Mouse (Mus musculus): ENCODE results near the gene Cers3.

Gene Cers3

DNA sequence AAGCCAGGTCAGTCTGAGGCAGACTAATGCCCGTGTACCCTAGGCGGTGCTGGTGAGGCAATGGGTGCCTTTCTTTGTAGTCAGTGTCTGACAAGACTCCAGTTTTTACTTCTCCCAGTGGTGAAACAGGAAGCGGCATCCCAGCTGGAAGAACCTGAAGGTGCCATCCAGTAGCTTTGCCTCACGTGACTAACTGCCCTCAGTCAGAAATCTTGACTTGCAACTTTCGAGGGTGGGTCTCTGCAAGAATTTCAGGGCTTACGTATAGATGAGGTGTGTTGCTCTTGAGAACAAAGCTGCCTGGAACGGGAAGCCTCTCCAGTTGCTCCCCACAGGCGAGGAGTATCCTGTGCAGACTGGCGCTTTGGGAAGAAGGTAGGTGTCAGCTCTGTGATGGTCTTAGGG, at the start of gene Cers3:
Gene Cers3, plus strand, starts transcription at position 128 of the 405 bp plus-strand sequence.
- no peak for DNase-seq

DNA sequence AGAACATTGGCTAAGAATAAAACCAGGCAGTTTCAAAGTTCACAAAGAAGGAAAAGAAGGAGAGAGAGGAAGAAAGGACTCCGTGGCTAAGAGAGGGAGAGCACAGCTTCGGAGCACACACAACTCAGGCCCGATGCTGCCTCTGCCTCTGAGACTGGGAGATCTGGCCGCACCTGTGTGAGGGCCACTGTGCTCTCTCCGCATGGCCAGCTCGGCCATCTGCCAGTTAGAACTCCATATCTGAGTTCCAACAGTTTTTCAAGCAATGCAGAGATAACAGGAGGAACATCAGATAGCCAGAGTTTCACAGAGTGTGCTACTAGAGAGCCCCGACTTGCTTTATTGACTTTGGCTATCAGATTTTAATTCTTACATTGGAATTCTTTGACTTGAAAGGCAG, 48.8 kb upstream of the Cers3 start:
- DNase-seq = peak; percentile 17

DNA sequence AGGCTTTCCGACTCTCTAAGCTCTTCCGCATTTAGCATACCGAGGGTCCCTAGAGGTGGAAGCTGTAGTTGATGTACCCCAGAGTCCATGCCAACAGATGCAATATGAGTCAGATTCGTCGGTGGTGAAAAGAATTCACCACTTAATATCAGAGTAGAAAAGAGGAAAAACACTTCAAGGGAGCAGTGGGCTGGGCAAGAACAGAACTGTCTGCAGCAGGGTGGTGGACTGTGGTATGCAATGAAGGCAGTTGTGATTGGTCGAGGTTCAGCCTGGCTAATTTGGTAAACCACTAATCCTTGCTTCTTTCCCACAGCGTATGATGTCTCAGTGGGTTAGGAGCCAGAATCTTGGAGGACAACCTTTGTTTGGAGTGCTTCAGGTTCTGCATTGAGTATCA, 40.6 kb upstream of the Cers3 start:
- no peak for DNase-seq

DNA sequence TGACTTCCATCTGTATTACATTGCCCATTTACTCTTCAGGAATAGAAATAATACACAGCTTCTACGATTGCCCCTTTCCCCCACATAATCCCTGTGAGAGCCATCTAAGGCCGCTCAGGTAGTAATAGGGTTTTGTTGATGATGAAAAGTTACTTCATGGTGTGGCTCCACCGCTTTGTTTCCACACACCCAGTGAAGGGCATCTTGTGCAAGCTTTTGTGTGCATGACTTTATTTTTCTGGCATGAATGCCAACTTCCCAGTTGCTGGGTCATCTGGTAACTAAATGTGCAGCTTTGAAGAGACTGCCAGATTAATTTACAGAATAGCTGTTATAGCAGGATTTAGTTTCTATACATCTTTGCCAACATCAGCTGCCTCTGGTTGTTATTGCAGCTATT, 38.7 kb upstream of the Cers3 start:
- no peak for DNase-seq

DNA sequence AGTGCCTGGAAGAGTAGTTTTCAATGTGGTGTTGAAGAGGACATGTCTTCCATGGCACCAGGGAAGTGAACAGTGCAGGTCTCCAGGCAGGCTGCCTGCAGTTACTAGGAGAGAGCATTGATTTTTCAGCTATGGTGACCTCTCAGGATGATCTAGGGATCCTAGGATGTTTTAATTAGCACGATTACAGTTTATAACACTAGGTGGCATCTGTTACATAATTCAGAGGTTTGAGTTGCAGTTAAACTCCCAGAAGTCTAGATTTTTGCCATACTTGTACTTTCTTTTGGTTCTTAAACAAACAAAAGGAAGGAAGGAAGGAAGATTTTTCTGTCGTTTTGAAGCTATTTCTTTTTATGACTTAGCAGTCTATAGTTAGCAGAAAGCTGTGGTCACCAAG, 32.1 kb upstream of the Cers3 start:
- peak; percentile 28 for DNase-seq

DNA sequence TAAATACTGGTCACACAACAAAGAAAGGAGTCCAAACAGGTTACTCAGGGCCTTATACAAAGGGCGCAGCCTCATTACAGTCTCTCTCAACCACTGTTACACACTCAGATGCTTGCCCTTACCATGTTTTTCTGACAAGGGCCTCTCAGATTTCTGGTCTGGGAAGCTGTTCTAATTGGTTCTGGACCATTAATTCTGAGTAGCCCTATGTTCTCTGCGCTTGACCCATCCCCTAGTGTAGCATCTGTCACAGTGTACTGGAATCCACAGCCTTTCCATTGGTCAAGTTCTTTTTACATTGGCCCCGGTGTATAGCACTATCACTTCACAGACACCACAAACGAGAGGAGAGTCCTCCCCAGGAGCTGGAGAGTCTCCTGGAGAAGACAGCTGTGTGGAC, 18.8 kb upstream of the Cers3 start:
- no peak for DNase-seq

DNA sequence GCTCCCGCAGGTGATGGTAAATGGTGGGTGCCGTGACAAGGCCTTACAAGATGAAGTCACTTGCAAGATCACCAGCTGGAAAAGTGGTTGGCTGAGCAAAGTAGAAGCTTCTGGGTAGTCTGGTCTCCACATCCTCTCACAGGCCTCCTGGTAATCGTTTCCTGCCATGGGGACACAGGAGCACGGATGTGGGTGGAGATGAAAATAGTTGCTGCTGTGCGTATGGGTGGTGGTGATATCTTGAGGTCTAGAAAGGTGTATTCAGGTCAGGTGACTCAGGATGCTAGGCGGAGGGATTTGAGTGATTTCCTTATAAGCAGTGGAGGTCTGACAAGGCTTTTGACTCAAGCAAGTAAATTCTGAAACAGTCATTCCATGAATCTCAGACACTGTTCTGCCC, 18.4 kb upstream of the Cers3 start:
- DNase-seq = no peak

DNA sequence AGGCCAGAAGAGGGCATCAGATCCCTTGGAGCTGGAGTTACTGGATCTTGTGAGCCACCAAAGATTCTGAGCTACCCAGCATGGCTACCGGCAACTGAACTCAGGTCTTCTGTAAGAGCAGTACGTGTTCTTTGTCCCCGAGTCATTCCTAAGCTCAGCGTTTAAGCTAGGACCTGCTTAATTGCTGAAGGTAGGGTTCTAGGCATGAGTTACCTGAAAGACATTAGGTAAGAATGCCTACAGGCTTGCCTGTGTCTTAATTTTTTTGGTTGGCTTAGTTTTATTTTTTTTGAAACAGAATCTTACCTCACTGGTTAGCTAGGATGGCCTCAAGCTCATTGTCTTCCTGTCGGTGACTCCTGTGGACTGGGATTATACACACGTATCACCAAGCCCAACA, 15.2 kb upstream of the Cers3 start:
- DNase-seq = no peak

DNA sequence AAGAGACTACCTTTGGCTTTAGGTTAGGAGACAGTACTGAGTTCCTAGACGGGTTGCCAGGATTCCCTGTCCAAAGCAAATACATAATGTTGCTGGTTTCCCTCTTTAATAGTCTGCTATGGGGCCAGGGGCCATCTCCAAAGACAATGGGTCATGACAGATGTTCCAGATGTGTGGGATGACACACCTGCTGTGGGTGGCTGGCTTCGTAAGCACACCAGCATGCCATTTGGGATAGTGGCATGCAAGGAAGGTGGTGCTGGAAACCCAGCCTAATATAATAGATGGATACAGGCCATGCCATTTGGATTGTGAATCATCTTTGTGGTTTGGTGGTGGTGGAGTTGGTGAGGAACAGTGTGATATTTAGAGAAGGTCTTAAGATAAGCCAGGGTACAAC, 14.1 kb upstream of the Cers3 start:
- DNase-seq = no peak

DNA sequence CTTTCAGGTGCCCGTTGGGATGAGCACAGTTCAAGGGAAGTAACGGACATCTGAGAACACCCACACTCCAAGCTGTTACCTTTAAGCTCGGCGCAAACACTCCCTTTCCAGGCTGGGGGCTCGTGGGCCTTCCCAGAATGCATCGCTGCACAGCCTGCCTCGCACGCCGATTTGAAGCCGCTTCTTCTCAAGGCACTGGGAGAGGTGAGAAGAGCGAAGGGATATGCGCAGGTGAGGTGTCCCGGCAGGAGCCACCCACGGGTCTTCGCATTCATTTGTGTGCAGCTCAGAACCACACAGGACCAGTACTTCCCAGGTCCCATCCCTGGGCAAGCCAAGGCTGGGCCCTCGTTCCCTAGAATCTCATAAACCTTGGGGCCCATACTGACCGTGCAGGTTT, 9.9 kb upstream of the Cers3 start:
- DNase-seq = no peak

DNA sequence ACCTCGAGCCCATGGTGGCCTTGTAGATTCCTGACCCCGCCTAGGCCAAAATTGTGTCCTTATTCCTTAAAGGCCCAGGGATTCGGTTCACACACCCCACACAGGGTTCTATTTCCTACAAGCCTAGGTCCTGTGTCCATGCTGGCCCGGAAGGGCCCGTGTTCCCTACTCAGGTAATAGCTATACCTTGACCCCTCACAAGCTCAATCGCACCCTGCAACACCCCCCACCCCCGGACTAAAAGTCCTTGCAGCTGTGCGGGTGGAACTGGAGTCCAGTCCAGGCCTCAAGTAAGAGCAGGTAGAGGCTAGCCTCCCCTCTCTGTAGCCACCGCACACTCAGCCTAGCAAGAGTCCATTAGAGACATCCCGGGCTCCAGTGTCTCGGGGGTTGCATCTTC, 9.4 kb upstream of the Cers3 start:
- DNase-seq = no peak

DNA sequence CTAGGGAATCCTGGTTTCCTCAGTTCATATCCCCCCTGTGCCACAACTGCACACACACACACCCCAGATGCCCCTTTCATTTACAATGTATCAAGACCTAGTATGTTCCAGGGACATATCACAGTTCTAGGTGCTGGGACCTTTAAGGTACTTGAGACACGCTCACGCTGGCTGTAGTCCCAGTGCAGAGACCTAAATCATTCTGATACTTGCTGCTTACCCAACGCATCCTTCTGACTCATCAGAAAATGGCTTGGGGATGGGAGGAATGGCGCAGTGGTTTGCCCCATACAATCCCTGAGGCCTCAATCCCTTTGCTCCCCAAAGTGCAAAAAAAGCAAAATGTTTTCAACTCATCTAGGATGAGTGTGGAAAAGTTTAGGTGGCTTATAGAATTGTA, 8.8 kb upstream of the Cers3 start:
- no peak for DNase-seq

DNA sequence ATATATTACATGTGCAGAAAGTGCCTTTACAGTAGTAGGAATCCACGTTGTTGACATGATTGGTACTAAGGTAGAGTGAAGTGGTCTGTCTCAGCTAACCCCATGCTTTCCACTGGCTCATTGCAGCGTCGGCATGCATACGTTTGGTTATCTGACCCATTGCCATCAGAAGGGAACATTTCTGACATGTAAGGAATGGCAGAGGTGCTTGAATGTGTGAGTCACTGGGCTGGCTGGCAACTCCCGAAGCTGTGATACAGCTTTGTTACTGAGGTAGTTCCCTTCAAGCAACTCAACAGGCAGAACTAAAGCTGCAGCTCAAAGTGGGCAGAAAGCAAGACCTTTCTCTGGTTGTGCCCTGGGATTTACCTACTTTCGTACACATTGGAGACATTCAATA, 8.3 kb upstream of the Cers3 start:
- no peak for DNase-seq

DNA sequence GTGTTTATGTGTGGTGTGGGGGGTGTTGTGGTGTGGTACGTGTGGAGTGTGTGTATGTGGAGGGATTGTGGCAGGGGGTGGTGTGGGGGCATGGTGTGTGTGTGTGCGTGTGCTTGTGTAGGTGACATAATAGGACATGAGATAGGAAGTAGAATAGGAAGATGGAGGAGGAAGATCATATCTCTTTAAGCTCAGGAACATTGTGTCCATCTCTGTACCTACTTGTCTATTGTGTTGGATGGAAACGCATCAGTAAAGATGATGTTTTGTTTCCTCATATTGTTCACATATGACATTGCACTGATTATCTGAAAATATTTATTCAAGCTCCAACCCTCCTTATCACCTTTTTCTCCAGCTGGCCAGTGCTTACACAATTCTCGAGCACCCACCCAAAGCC, 5.9 kb upstream of the Cers3 start:
- DNase-seq = no peak

DNA sequence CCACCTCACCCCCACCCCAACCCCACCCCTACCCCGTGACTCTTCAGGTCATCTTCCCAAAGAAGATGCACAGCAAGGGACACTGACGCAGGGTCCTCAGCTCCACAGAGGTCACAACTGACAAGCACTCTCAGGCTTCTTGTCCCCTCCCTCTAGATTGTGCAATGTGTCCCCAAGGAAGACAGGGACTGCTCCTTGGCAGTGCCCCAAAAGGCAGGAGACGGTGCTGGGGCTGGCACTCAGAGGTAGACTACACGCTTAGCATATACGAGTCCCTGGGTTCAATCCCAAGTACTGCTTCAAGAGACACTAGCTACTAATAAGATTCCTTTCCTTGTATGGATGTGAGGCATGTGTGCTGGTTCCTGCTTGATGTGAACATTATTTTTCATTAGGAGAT, 2.3 kb upstream of the Cers3 start:
- no peak for DNase-seq

DNA sequence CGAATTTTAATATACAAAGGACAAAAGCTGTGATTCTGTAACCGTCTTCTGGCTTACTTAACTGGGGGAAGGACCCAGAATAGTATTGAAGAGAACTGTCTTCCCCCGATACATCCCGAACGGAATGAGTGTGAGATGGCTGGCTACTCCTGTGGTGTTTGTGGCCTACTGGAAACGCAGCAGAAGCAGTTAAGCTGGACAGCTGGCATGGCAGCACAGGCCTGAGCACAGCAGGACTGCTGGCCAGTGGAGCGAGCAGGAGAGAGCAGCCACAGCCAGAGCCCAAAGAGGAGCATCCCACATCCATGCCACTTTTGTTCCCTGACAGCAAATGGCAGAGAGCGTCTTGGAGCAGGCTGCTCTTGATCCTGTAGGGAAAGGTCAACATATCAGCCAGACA, 1.9 kb upstream of the Cers3 start:
- no peak for DNase-seq

DNA sequence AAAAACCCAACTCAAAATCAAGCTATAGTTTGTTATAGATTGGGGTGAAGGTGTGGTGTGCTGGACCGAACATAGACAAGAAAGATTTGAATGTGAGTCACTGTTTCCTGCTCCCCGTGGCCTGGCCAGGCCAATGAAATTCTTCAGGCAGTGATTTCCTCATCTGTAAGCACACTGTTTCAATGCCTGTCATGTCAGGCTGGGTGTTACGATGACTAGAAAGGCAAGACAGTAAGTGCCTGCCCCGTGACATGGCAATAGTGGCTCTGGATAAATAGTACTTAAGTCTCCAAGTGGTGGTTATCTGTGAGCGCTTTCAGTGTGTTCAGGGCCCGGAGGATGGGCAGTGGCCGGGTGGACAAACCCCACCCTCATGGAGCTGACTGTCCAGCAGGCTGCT, 3.7 kb downstream of the Cers3 start:
- no peak for DNase-seq

DNA sequence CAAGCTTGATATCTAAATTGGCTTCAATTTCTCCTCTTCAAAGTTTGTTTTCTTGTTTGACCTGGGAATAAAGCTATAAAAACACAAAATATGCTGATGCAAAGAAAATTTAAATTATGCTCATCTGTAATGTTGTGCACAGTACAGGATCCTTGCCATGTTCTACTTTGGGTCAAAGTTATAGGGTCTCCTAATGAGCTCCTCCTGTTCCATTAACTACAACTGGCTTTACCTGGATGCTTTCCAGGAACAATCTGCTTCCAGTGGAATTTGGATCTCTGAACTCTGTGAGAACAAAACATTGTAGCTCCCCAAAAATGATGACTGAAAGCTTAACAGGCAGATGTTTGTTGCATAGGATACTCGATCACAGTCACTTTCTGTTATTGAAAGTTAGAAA, 6.7 kb downstream of the Cers3 start:
- DNase-seq = peak; percentile 2

DNA sequence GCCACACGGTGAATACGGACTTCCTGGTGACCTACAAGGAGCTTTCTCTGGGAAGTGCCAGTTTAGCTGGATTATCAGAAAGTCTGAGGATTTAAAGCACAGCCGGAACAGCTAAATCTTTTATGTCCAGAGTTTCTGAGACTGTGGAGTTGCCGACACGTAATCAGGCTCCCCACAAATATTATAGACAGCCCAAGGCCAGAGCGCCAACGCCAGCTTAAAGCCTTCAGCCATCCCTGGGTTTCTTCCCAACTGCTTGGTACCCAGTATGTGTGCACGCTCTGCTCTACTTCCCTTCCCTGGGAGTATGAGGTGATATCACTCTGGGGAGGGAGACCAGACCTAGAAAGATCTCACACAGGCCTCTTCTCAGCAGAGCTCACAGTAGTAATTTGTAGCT, 10.5 kb downstream of the Cers3 start:
- no peak for DNase-seq

DNA sequence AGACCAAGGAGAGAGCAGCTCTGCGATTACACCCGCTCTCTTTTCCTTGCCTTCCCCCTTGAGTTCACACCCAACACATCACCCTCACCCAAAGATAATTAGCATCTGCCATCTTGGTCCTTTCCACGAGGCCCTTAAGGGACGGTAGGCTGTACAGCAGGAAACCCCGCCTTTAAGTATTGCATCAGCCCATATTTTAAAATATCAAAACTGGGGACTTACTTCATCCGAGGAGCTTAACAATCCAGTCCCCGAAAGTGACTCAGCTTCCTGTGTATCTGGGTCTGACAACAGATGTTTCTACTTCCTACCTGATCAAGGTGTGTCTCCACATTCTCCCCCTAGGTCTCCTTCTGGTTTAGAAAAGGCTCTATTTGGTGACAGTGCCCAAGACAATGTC, 12.3 kb downstream of the Cers3 start:
- DNase-seq = no peak

DNA sequence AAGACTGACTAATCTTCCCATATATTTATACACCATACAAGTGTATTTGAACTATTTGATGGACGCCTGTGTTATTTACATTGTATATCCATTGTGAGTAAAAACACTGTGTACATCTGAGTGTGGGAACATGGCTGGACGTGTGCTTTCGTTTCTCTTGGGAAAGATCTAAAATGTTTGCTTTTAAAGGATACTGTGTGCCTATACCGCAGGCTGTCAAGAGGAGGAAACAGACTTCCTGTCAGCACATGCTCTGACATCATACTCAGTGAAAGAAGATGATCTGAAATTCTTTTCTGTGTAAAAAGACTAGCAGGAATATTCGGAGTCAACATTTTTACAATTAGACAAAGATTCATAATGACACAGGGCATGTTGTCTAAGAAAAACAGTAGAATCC, 26.6 kb downstream of the Cers3 start:
- no peak for DNase-seq

DNA sequence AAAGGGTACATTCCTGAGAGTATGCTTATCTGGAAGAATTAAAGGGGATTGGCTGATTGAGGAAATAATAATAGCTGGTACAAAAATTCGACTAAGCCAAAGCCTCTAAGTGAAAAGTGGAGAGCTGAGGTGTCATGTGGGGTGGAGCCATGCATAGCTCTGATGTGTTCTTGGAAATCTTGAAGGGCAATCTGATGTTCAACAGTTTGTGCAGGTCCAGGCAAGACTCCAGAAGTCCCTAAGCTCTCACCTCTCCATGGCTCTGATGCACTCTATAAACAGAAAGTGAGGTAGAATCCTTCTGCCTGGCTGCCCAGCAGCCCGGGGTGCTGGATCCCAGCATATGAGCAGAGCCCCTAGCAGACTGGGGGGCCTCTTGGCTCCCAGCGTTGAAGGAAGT, 27.4 kb downstream of the Cers3 start:
- DNase-seq = no peak

DNA sequence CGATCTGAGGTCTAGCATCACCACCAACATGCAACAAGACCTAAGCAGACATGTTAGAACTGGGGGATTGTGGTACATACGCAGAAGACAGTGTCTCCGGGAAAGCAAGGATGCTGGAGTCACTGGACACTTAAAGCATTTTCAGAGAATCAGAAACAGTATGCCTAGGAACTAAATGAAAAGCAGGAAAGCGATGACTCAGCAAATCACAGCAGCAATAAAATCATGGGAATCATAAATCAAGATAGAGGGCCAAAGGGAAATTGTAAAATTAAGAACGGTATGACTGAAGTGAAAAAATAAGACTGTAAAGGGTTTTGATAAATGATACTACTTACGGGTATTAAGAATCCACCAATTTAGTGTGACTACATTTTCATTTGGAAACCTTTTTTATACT, 27.9 kb downstream of the Cers3 start:
- DNase-seq = no peak

DNA sequence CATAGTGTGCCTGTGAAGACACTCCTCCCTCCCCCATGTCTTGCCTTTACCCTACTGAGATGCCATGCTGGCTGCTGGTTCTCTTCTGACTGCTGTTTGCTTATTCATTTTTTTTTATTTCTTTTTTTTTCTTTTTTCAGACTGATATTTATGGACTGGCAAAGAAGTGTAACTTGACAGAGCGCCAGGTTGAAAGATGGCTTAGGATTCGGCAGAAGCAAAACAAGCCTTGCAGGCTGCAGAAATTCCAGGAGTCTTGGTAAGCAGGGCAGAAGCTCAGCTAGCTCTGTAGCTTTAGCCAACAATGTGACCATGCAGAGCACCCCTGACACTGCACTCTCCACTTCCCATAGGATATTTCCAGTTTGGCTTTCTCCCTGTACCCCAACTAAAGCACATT, 36.1 kb downstream of the Cers3 start:
- no peak for DNase-seq

DNA sequence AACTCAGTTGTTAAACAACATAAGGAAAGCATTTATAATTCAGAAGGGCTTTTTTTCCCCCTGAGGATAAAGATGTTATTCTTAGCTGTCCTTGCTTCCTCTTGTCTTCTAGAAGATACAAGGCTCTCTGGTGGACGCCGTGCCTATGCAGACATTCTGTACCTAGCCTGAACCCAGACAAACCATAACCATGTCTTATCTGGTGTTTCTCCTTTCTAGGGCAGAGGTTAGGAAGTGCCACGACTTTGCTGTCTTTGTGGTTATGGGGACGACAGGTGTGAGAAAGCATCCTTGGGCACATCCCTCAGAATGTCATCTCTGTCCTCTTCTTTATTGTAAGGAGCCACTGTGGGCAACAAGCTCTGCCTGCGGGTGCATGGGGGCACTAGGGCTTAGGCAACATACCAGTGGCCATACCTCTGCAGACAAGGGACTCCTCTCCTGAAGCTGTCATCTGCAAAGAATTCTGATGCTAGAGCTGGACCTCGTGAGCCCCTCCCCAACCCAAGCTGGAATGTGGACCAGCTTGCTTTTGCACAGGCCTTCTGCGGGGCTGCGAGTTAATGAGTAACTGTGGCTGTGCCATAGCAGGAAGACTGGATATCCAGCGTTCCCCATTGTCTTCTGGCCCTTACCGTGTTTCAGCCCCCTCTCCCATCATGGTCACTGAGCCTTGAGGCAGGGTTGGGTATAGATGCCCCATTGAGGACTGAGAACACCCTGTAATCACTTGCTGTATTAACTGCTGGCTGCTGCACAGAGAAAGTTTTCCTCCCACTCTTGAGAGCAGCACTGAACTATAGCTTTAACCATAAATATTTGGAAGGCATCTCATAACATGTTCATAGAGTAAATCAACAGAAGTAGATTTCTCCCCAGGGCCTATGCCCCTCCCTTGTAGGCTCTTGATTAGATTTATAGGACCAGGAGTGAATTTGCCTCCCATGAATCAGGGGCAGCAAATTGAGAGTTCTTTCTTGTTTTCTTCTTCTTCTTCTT, 36.9 kb downstream of the Cers3 start:
- peak; percentile 23 for DNase-seq
